ENCODE assay signal across 9 mouse cellular contexts in the genomic region with DNA sequence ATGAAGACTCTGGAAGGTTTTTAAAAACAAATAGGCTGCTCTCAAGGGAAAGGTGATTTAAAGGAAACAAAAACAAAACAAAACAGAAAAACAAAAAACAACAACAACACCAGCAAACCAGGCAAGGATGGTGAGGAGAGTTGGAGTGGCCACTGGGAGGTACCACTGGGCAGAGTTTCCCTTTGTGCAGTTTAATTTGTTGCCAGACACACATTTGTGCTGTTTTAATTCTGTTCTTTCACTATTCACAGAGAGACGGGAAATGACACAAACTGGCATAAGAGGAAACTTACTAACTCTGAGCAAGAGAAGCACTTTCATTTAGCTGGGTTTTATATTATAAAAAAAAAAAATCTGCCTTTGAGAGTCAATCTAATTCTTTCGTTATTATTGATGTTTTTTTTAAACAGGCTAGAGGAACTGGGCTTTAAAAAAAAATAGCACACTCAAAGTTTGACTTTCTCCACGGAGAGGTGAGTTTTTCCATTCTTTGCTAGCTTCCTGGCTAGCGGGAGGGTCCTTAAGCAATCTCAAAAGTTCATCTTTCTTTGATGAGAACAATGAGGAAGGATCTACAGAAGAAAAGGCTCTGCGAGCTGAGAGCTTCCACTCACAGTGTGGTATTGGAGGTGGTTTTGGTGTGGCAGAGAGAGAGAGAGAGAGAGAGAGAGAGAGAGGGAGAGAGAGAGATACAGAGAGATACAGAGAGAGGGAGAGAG. TPM values are rescaled to one million over a fixed set of nuclear protein-coding genes. Genes with fewer than 3 reads are reported as not detected.
A peak's percentile ranks its signal among the peaks of the same experiment; 100 is the strongest.
DNase-seq lines count a peak whose midpoint lies in the region; ATAC-seq and TF ChIP-seq lines count a peak whose summit lies in the region.
"Had no signal": no experiment of that assay in that cellular context is flagged by ENCODE, and none has a peak within 500 bp of the region (broad histone marks: within the 10 kb centered on the region; RNA-seq: fewer than 3 reads in every experiment).

No protein-coding gene starts in this region.

- peak; percentile 60 for DNase-seq in kidney, adult 2 months
- no peak for DNase-seq in kidney, adult 9 months
- DNase-seq in 416B (ENCODE audit: low read depth) (peak; percentile 61), Patski (ENCODE audit: low read depth, low spot score) (no peak)
- DNase-seq in limb, embryonic 10.5 days (ENCODE audit: low spot score): no peak
- DNase-seq in left cerebral cortex, adult 9 months (ENCODE audit: low spot score in 2 of 2): no peak
- DNase-seq in Muller cell, postnatal 12 days (ENCODE audit: inconsistent ontology term): no peak
- no peak for DNase-seq in frontal cortex, postnatal 36 days (ENCODE audit: low spot score in 2 of 2)

- ATAC-seq in Patski: no peak

- no peak overlapping the region for H3K4me3 ChIP-seq in kidney, adult 2 months (ENCODE audit: insufficient read depth, low read depth, low read length)
- no peak overlapping the region for H3K4me3 ChIP-seq in limb, embryonic 10.5 days
- H3K4me3 ChIP-seq: erythroblast, embryonic 14.5 days had no signal

- H3K4me1 ChIP-seq in kidney, adult 2 months (ENCODE audit: control insufficient read depth, insufficient read depth, low read length): peaks cover 16% of the 10 kb centered on the region
- peaks cover 10% of the 10 kb centered on the region; the same call in 1 of the 2 replicates for H3K4me1 ChIP-seq in limb, embryonic 10.5 days

- H3K36me3 ChIP-seq in kidney, adult 2 months (ENCODE audit: control insufficient read depth, insufficient read depth, low read length): peaks cover 3% of the 10 kb centered on the region
- H3K36me3 ChIP-seq in limb, embryonic 10.5 days: peaks cover 62% of the 10 kb centered on the region

- H3K9me3 ChIP-seq in limb, embryonic 10.5 days (replicated peaks): no peaks in the 10 kb centered on the region

- in situ Hi-C loops in Patski (cut with MboI; ENCODE audit: low pct_unique_long_range_greater_than_20kb): loop anchor here (5.0 kb wide), 1 partner anchor 38 kb away; the partner anchor contains the start of gene Arid5b

- TF ChIP-seq POLR2A in kidney, adult 2 months (IDR thresholded peaks at IDR 0.05; ENCODE audit: low read depth, low read length): no peak

- WGBS in kidney, adult 2 months: 21% methylated on average over 5 of the region's 5 CpGs
- WGBS in limb, embryonic 10.5 days: 73% methylated on average over 5 of the region's 5 CpGs

- POLR2A ChIA-PET in Patski (lab: Charles Lee): interaction anchor here (0.7 to 2.1 kb wide), 4 partner anchors 34 to 113 kb away, joined by 5 to 11 read pairs (median 6); no protein-coding TSS in a partner anchor

- peak; percentile 56 for TF ChIP-seq CTCF in kidney, adult 2 months (conservative IDR thresholded peaks at IDR 0.05; ENCODE audit: insufficient read depth, insufficient read length, low read depth, low read length)
- peak; percentile 30 for TF ChIP-seq CTCF in Patski (IDR thresholded peaks at IDR 0.05)

- CTCF ChIA-PET in Patski (lab: Charles Lee): interaction anchor here (1.3 to 1.6 kb wide), 2 partner anchors 22 to 37 kb away, joined by 3 to 7 read pairs; no protein-coding TSS in a partner anchor

- no peaks in the 10 kb centered on the region for H3K27me3 ChIP-seq in kidney, adult 2 months (replicated peaks; ENCODE audit: control insufficient read depth, insufficient read depth, low read length)
- no peaks in the 10 kb centered on the region for H3K27me3 ChIP-seq in Patski
- no peaks in the 10 kb centered on the region for H3K27me3 ChIP-seq in limb, embryonic 10.5 days (ENCODE audit: low read depth, poor library complexity, severe bottlenecking)

- peak overlapping the region; percentile 89 for H3K27ac ChIP-seq in kidney, adult 2 months (ENCODE audit: insufficient read depth, low read depth, low read length)
- H3K27ac ChIP-seq in limb, embryonic 10.5 days: 0 out of 2 replicates have a peak overlapping the region, but pooled peaks have one; percentile 9

RNA-seq across cellular contexts. Expression of gene Arid5b, which starts 39.7 kb away (rescaled TPM):
- polyA plus RNA-seq in kidney, adult 2 months (2012; rRNA removed): 7.7 and 8.6 TPM in 2 replicates
- polyA plus RNA-seq in Patski (2021): 70.3 TPM
- 21.7 and 32.9 TPM in 2 replicates for polyA plus RNA-seq in limb, embryonic 10.5 days (2016; fragmentation: Nextera tagmentation; extraction: Ambion mirVana)

Comparison
In these comparisons a context has a peak if more than half of its experiments do, and no peak if none do; other contexts are left out.
1. DNase-seq: peak in kidney, adult 2 months (single experiment) and 416B (single experiment); none in kidney, adult 9 months (single experiment), Patski (single experiment), limb, embryonic 10.5 days (single experiment), left cerebral cortex, adult 9 months (0 of 2), Muller cell, postnatal 12 days (single experiment) and frontal cortex, postnatal 36 days (0 of 2).